Mouse (Mus musculus) testis, adult 2 months (tissue): ENCODE data around the gene Map2k5.

Experiments used
- CTCF ChIP-seq: fragments of 200-500 bp; IDR thresholded peaks from 2 replicates; pipeline ENCODE4 v1.5.1; 2012; ENCODE audit warnings: low read depth, mild to moderate bottlenecking, inconsistent platforms, low read length, moderate library complexity; ENCODE audit not compliant: control insufficient read depth, insufficient read depth, insufficient replicate concordance
- POLR2A ChIP-seq: fragments of 200-500 bp; IDR thresholded peaks from 2 replicates; pipeline ENCODE4 v1.6.1; 2012; ENCODE audit warnings: low read depth, mild to moderate bottlenecking, inconsistent platforms, low read length, moderate library complexity; ENCODE audit not compliant: control insufficient read depth

DNA sequence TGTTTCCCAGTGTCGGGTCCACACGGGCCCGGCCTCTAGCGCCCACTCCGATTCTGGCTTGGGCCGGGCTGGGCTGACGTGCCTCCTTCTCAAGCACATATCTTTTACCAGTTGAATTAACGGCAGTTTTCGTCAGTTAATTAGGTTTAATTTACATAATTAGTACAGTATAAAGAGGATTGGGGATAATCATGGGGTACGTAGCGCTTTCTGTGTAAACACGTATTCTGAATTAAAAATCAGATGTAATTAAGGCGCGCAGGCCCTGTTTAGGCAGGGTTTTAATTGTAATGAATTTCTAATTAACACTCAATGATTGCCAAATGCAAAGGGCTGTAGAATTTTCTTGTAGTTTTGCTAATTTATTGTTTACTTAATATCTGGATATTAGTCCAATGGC lies 225.8 kb downstream of the Map2k5 start:
- TF ChIP-seq POLR2A, result no peak
- no peak for TF ChIP-seq CTCF
